Mouse (Mus musculus): ENCODE measurements at regions not wholly inside any gene's neighbourhood (a gene's known extent, or its start where the extent isn't known, plus 50 kb on each side); places are given as distances from the start of the nearest gene placed in this dataset.

DNA sequence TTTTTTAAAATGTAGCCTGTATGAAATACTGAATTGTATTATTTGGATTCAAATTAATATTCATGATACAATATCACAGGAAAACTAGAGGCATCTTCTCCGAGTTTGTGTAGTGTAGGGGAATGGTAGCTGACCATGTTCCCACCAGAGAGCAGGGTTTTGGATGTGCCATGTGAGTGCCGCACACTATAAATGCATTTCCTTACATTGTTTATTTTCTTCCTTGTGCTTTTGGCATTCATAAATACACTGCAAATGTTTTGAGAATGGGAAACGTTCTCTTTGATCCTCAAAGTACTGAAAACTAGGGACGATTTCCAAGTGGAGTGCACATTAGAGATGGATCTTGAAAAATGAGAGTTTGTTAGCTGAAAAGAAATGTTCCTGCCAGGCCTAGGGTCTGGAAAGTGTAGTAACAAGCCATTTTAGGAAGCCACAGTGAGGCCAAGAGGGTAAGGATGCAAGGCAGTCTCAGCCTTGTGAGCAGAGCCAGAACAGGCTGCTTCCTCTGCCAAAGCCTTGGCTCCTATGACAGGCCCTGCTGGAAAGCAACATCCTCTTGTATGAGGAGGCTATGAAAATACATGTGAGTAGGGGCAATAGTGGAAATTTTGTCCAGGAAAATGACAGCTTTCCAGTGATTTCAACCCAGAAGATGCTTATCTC, 331.8 kb downstream of the Inhba start:
- no peak for TF ChIP-seq CTCF (IDR thresholded peaks at IDR 0.05; ENCODE audit: low read depth, low read length)
- no peak for TF ChIP-seq POLR2A (IDR thresholded peaks at IDR 0.05; ENCODE audit: insufficient read depth, low read length)
- no peak for TF ChIP-seq EP300 (IDR thresholded peaks at IDR 0.05; ENCODE audit: insufficient read depth, low read depth, low read length)
